Mouse (Mus musculus): ENCODE data around the gene Spata18. TPM values are rescaled to one million over a fixed set of nuclear protein-coding genes. Genes with fewer than 3 reads are reported as not detected.

Spata18 gene
- polyA plus RNA-seq, 1 experiment = not detected

- Histone ChIP-seq H3K27me3 (ENCODE audit: control insufficient read depth, insufficient read depth, low read length) (no peaks in the 10 kb centered on the region), H3K4me3 (ENCODE audit: extremely low read depth, insufficient read depth, insufficient read length) (no peak overlapping the region), H3K4me1 (ENCODE audit: control insufficient read depth, insufficient read depth, insufficient read length) (no peaks in the 10 kb centered on the region), H3K36me3 (ENCODE audit: control insufficient read depth, insufficient read depth, low read length) (no peaks in the 10 kb centered on the region), H3K27ac (ENCODE audit: insufficient read depth, low read length) (no peak overlapping the region)
- TF ChIP-seq CTCF (IDR thresholded peaks at IDR 0.05; ENCODE audit: extremely low read depth, insufficient read depth, insufficient read length, insufficient replicate concordance) = no peak
- TF ChIP-seq POLR2A (IDR thresholded peaks at IDR 0.05; ENCODE audit: low read depth, low read length) = no peak
- WGBS = 79% methylated on average over 7 of the region's 7 CpGs
- no peak for DNase-seq (ENCODE audit: low read depth in 1 of 2, low spot score in 2 of 2)
Measured at GRCm38 (mm10) chr5:73728651-73729050, 77.5 kb downstream of the Spata18 start.

Other genes with a start within 250 kb of the Spata18 start
- gene Cwh43, start 245.3 kb upstream of the Spata18 start, polyA plus RNA-seq (2012; rRNA removed) = not detected in 2 replicates
- 1.2 and 1.3 TPM in 2 replicates for gene Dcun1d4, start 170.4 kb upstream of the Spata18 start, polyA plus RNA-seq (2012; rRNA removed)
- 0.04 TPM in 1 of 2 replicates, not detected in the other for gene Lrrc66, start 18.9 kb upstream of the Spata18 start, polyA plus RNA-seq (2012; rRNA removed)
- gene Sgcb, start 3.6 kb upstream of the Spata18 start, polyA plus RNA-seq (2012; rRNA removed) = 2.4 and 3.0 TPM in 2 replicates

Data from spleen, adult 2 months (tissue).